13 mouse cellular contexts compared by ENCODE assay signal in the genomic region with DNA sequence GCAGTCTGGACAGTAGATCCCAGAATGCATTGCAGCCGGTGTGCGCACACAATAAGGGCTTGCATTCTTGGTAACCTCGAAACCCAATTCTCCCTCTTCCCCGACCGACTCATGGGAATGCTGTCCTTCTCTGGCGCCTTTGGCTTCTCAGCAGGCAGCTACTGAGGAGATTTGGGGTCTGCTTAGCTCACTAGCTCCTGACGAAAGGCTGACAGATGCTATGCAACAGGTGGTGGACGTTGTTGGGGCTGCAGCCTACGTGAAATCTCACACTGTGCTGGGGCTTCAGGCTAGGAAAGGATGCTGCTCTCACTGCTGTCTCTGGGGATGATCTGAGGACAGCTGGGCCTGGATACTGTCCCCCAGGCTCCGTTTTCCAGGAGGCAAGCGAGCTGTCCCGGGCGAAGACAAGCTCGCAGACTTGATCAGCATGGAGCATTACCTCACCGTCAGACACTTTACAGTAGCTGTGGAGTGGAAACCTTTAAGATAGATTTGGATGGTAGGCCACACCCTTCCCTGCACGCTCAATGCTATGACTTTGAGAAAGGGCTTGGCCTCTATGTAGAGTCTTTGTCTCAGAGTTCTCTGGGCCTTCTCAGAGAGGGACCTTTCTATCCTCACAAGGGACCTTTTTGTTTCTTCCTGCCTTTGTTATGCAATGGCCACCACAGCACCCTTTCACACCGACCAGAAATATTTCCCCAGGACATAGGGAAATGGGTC. TPM values are rescaled to one million over a fixed set of nuclear protein-coding genes. Genes with fewer than 3 reads are reported as not detected.
DNase-seq lines count a peak whose midpoint lies in the region; ATAC-seq and TF ChIP-seq lines count a peak whose summit lies in the region.
"Had no signal": no experiment of that assay in that cellular context is flagged by ENCODE, and none has a peak within 500 bp of the region (broad histone marks: within the 10 kb centered on the region; RNA-seq: fewer than 3 reads in every experiment).

No protein-coding gene starts in this region.

- no peak overlapping the region for H3K4me3 ChIP-seq in embryonic facial prominence, embryonic 15.5 days (replicated peaks)
- no peak overlapping the region for H3K4me3 ChIP-seq in hindbrain, postnatal 0 days (ENCODE audit: low read length)
- H3K4me3 ChIP-seq in neural tube, embryonic 12.5 days, result no peak overlapping the region
- H3K4me3 ChIP-seq: erythroblast, embryonic 14.5 days had no signal

- ATAC-seq in embryonic facial prominence, embryonic 15.5 days (ENCODE audit: insufficient number of reproducible peaks, low FRiP score, low TSS enrichment, low read depth), result 0 out of 2 replicates have a peak, but pooled peaks have one; percentile 15
- ATAC-seq in hindbrain, postnatal 0 days, result no peak
- no peak for ATAC-seq in neural tube, embryonic 12.5 days (ENCODE audit: low FRiP score, low read depth)

- H3K4me2 ChIP-seq in embryonic facial prominence, embryonic 15.5 days (replicated peaks), result no peak overlapping the region
- peak overlapping the region; percentile 90 for H3K4me2 ChIP-seq in hindbrain, postnatal 0 days (ENCODE audit: low read depth, low read length)
- peak overlapping the region; percentile 80 for H3K4me2 ChIP-seq in neural tube, embryonic 12.5 days (replicated peaks)

- DNase-seq in cerebellum, postnatal 10 days, result peak; percentile 55 to 60
- no peak for DNase-seq in cerebellum, adult 8-10 months
- DNase-seq in hindbrain, postnatal 0 days (ENCODE audit: low spot score), result peak; percentile 59
- DNase-seq in heart, adult 9 months (ENCODE audit: low spot score in 2 of 2), result no peak
- DNase-seq in T-cell, adult 2 months (ENCODE audit: low spot score), result no peak
- DNase-seq in gastrocnemius, postnatal 4 days (ENCODE audit: low spot score in 2 of 2), result no peak
- DNase-seq: adrenal gland, postnatal 36 days; cerebellum, adult 9-11 months; kidney, postnatal 14 days had no signal

- H3K27me3 ChIP-seq in embryonic facial prominence, embryonic 15.5 days, result no peaks in the 10 kb centered on the region
- H3K27me3 ChIP-seq in hindbrain, postnatal 0 days (ENCODE audit: insufficient read depth, low read length), result no peaks in the 10 kb centered on the region
- no peaks in the 10 kb centered on the region for H3K27me3 ChIP-seq in neural tube, embryonic 12.5 days (replicated peaks)

- H3K27ac ChIP-seq in embryonic facial prominence, embryonic 15.5 days (replicated peaks), result no peak overlapping the region; the same call in 1 of the 2 replicates
- H3K27ac ChIP-seq in hindbrain, postnatal 0 days, result no peak overlapping the region
- H3K27ac ChIP-seq in neural tube, embryonic 12.5 days, result peak overlapping the region; percentile 86; the same call in 1 of the 2 replicates

- no peak overlapping the region for H3K9ac ChIP-seq in embryonic facial prominence, embryonic 15.5 days
- H3K9ac ChIP-seq in hindbrain, postnatal 0 days (replicated peaks; ENCODE audit: low read length), result no peak overlapping the region; the same call in 1 of the 2 replicates
- H3K9ac ChIP-seq in neural tube, embryonic 12.5 days, result no peak overlapping the region; the same call in 1 of the 2 replicates

- H3K4me1 ChIP-seq in embryonic facial prominence, embryonic 15.5 days, result peaks cover 52% of the 10 kb centered on the region
- H3K4me1 ChIP-seq in hindbrain, postnatal 0 days (ENCODE audit: insufficient read depth, low read length), result peaks cover 19% of the 10 kb centered on the region
- peaks cover 30% of the 10 kb centered on the region for H3K4me1 ChIP-seq in neural tube, embryonic 12.5 days

- no peak for TF ChIP-seq CTCF in hindbrain, postnatal 0 days (IDR thresholded peaks at IDR 0.05; ENCODE audit: low read depth)

- WGBS in embryonic facial prominence, embryonic 15.5 days, result 53% methylated on average over 17 of the region's 17 CpGs
- WGBS in hindbrain, postnatal 0 days, result 22% methylated on average over 17 of the region's 17 CpGs
- 28% methylated on average over 17 of the region's 17 CpGs for WGBS in neural tube, embryonic 12.5 days

- H3K9me3 ChIP-seq in embryonic facial prominence, embryonic 15.5 days (replicated peaks), result no peaks in the 10 kb centered on the region
- no peaks in the 10 kb centered on the region for H3K9me3 ChIP-seq in hindbrain, postnatal 0 days (ENCODE audit: low read length)
- no peaks in the 10 kb centered on the region for H3K9me3 ChIP-seq in neural tube, embryonic 12.5 days

- no peaks in the 10 kb centered on the region for H3K36me3 ChIP-seq in embryonic facial prominence, embryonic 15.5 days
- H3K36me3 ChIP-seq in hindbrain, postnatal 0 days (ENCODE audit: insufficient read depth, low read length), result peaks cover 10% of the 10 kb centered on the region; the same call in 1 of the 2 replicates
- peaks cover 32% of the 10 kb centered on the region for H3K36me3 ChIP-seq in neural tube, embryonic 12.5 days

RNA-seq across cellular contexts. Expression of gene Mycl, which starts 5.3 kb away (rescaled TPM):
- polyA plus RNA-seq in embryonic facial prominence, embryonic 15.5 days (2015; fragmentation: Nextera tagmentation; extraction: Ambion mirVana), result 38.9 and 49.5 TPM in 2 replicates
- 67.5 and 79.4 TPM in 2 replicates for total RNA-seq in hindbrain, postnatal 0 days (2014; rRNA removed)
- polyA plus RNA-seq in hindbrain, postnatal 0 days (2015; fragmentation: Nextera tagmentation; extraction: Ambion mirVana), result 34.3 and 34.8 TPM in 2 replicates
- 123 and 125 TPM in 2 replicates for polyA plus RNA-seq in neural tube, embryonic 12.5 days (2016; fragmentation: Nextera tagmentation; extraction: Ambion mirVana)
- total RNA-seq in gastrocnemius, postnatal 4 days (2021), result 10 to 100 TPM in 1 of 2 experiments, 1 to 10 TPM in 1; 8.9 to 10.8 TPM

RNA-seq across cellular contexts. Expression of gene Trit1, which starts 15.6 kb away (rescaled TPM):
- 21.6 and 23.4 TPM in 2 replicates for polyA plus RNA-seq in embryonic facial prominence, embryonic 15.5 days (2015; fragmentation: Nextera tagmentation; extraction: Ambion mirVana)
- 11.1 and 18.5 TPM in 2 replicates for total RNA-seq in hindbrain, postnatal 0 days (2014; rRNA removed)
- 17.0 and 18.3 TPM in 2 replicates for polyA plus RNA-seq in hindbrain, postnatal 0 days (2015; fragmentation: Nextera tagmentation; extraction: Ambion mirVana)
- 26.6 and 29.7 TPM in 2 replicates for polyA plus RNA-seq in neural tube, embryonic 12.5 days (2016; fragmentation: Nextera tagmentation; extraction: Ambion mirVana)
- total RNA-seq in gastrocnemius, postnatal 4 days (2021), result 10 to 100 TPM; 14.1 to 15.8 TPM

RNA-seq across cellular contexts. Expression of gene Mfsd2a, which starts 39.8 kb away (rescaled TPM):
- polyA plus RNA-seq in embryonic facial prominence, embryonic 15.5 days (2015; fragmentation: Nextera tagmentation; extraction: Ambion mirVana), result 10.5 and 11.4 TPM in 2 replicates
- 63.6 and 68.0 TPM in 2 replicates for total RNA-seq in hindbrain, postnatal 0 days (2014; rRNA removed)
- polyA plus RNA-seq in hindbrain, postnatal 0 days (2015; fragmentation: Nextera tagmentation; extraction: Ambion mirVana), result 34.9 and 42.6 TPM in 2 replicates
- polyA plus RNA-seq in neural tube, embryonic 12.5 days (2016; fragmentation: Nextera tagmentation; extraction: Ambion mirVana), result 21.4 and 22.0 TPM in 2 replicates
- 1 to 10 TPM in 1 of 2 experiments, under 1 TPM in 1; 0.75 to 1.1 TPM for total RNA-seq in gastrocnemius, postnatal 4 days (2021)
- total RNA-seq: heart, postnatal 25 days had no signal
- polyA plus RNA-seq: erythroblast, embryonic 14.5 days had no signal

Comparison
In these comparisons a context has a peak if more than half of its experiments do, and no peak if none do; other contexts are left out.
1. DNase-seq: peak in cerebellum, postnatal 10 days (2 of 2) and hindbrain, postnatal 0 days (single experiment); none in cerebellum, adult 8-10 months (single experiment), heart, adult 9 months (0 of 2), T-cell, adult 2 months (single experiment) and gastrocnemius, postnatal 4 days (0 of 2).